Mouse (Mus musculus) midbrain, postnatal 0 days (tissue): ENCODE results near the gene Tango2. TPM values are rescaled to one million over a fixed set of nuclear protein-coding genes. Genes with fewer than 3 reads are reported as not detected.

Source experiments
- ATAC-seq: fragments of 200-750 bp; cut with Nextera tagmentation; 2 replicates; pipeline ENCODE4 v1.8.0; 2017; ENCODE audit warnings: moderate number of reproducible peaks, mild to moderate bottlenecking, moderate TSS enrichment, moderate library complexity; ENCODE audit not compliant: low FRiP score
- DNase-seq: peaks from one replicate; pipeline ENCODE4 v3.0.0-alpha.2; 2015; ENCODE audit warnings: low spot score
- H3K27ac ChIP-seq: fragments of 300-500 bp; sonication (generic); 2 replicates; pipeline ENCODE4 v1.5.1; 2014; ENCODE audit warnings: low read depth, mild to moderate bottlenecking, low read length, mixed read lengths
- H3K27me3 ChIP-seq: fragments of 300-500 bp; sonication (generic); 2 replicates; pipeline ENCODE4 v1.6.1; 2014; ENCODE audit warnings: low read length, control low read depth, mixed read lengths; ENCODE audit not compliant: insufficient read depth
- H3K36me3 ChIP-seq: fragments of 300-500 bp; sonication (generic); 2 replicates; pipeline ENCODE4 v1.6.1; 2014; ENCODE audit warnings: low read length, control low read depth, mixed read lengths; ENCODE audit not compliant: insufficient read depth
- H3K4me1 ChIP-seq: fragments of 300-500 bp; sonication (generic); 2 replicates; pipeline ENCODE4 v1.6.1; 2014; ENCODE audit warnings: mild to moderate bottlenecking, control low read depth, antibody characterized with exemption, low read length, mixed read lengths; ENCODE audit not compliant: insufficient read depth
- H3K4me2 ChIP-seq: fragments of 300-500 bp; sonication (generic); 2 replicates; pipeline ENCODE4 v1.6.1; 2014; ENCODE audit warnings: low read depth, mild to moderate bottlenecking, low read length, mixed read lengths; ENCODE audit not compliant: poor library complexity, severe bottlenecking
- H3K4me3 ChIP-seq: fragments of 300-500 bp; sonication (generic); 2 replicates; pipeline ENCODE4 v1.5.1; 2014; ENCODE audit warnings: low read depth, mild to moderate bottlenecking, low read length, moderate library complexity
- H3K9ac ChIP-seq: fragments of 300-500 bp; sonication (generic); replicated peaks from 2 replicates; pipeline ENCODE4 v1.6.1; 2014; ENCODE audit warnings: mild to moderate bottlenecking, low read length, moderate library complexity, mixed read lengths; ENCODE audit not compliant: poor library complexity, severe bottlenecking
- H3K9me3 ChIP-seq: fragments of 300-500 bp; sonication (generic); 2 replicates; pipeline ENCODE4 v1.6.1; 2016; ENCODE audit warnings: low read length, control low read depth
- CTCF ChIP-seq: IDR thresholded peaks from 2 replicates; pipeline ENCODE4 v1.5.1; 2016; ENCODE audit warnings: antibody characterized with exemption, mild to moderate bottlenecking
- WGBS: fragments of 180-500 bp; shearing (Covaris S2); extraction: QIAGEN DNeasy Blood & Tissue Kit; methylation state at CpG from one replicate; pipeline ENCODE4 v1.1.7; 2014; 5-methylcytosine and 5-hydroxymethylcytosine counted together
- polyA plus RNA-seq: library from polyadenylated mRNA; unstranded; fragments of >200 nt; fragmentation: Nextera tagmentation; extraction: Ambion mirVana; gene quantifications from 2 replicates; pipeline ENCODE4 v1.2.1, GENCODE M21; 2015
- total RNA-seq: library from RNA; depleted of rRNA; stranded (reverse); fragments of >200 nt; gene quantifications from 2 replicates; pipeline ENCODE4 v1.2.3, GENCODE M21; 2014

Gene Tango2
- total and polyA plus RNA-seq, 2 experiments from 2014 or later: 44.1 to 88.0 TPM

- Histone ChIP-seq H3K27me3 (no peaks in the 10 kb centered on the region), H3K4me1 (no peaks in the 10 kb centered on the region), H3K36me3 (peaks cover 3% of the 10 kb centered on the region; the same call in 1 of the 2 replicates), H3K4me2 (no peak overlapping the region), H3K27ac (no peak overlapping the region), H3K9ac (no peak overlapping the region), H3K9me3 (no peaks in the 10 kb centered on the region), H3K4me3 (no peak overlapping the region)
- DNase-seq (no peak), ATAC-seq (no peak)
- TF ChIP-seq CTCF: no peak
- WGBS: 98% methylated on average over 3 of the region's 3 CpGs
Measured at GRCm38 (mm10) chr16:18335981-18336380, 11.9 kb downstream of the Tango2 start.

GRCm38 (mm10) chr16:18333976-18334375 lies 13.9 kb downstream of the Tango2 start:
- no peak overlapping the region for H3K4me2 ChIP-seq
- WGBS: 84% methylated on average over 3 of the region's 3 CpGs
- H3K4me3 ChIP-seq: no peak overlapping the region
- DNase-seq (no peak), ATAC-seq (no peak)
- no peaks in the 10 kb centered on the region for H3K9me3 ChIP-seq
- H3K36me3 ChIP-seq: peaks cover 3% of the 10 kb centered on the region; the same call in 1 of the 2 replicates
- H3K4me1 ChIP-seq: no peaks in the 10 kb centered on the region
- H3K27me3 ChIP-seq: no peaks in the 10 kb centered on the region
- no peak overlapping the region for H3K27ac ChIP-seq
- no peak overlapping the region for H3K9ac ChIP-seq
- no peak for TF ChIP-seq CTCF

- no peak for TF ChIP-seq CTCF
- Histone ChIP-seq H3K9me3 (no peaks in the 10 kb centered on the region), H3K9ac (no peak overlapping the region), H3K27ac (no peak overlapping the region), H3K4me2 (no peak overlapping the region), H3K4me1 (no peaks in the 10 kb centered on the region), H3K4me3 (no peak overlapping the region), H3K36me3 (peaks cover 7% of the 10 kb centered on the region; the same call in 1 of the 2 replicates), H3K27me3 (no peaks in the 10 kb centered on the region)
- DNase-seq (no peak), ATAC-seq (no peak)
- WGBS: 68% methylated on average over 1 of the region's 1 CpGs
Measured at GRCm38 (mm10) chr16:18328524-18328923, 19.4 kb downstream of the Tango2 start.

- TF ChIP-seq CTCF: no peak
- Histone ChIP-seq H3K9ac (no peak overlapping the region), H3K4me1 (no peaks in the 10 kb centered on the region), H3K4me3 (no peak overlapping the region), H3K36me3 (peaks cover 13% of the 10 kb centered on the region; the same call in 1 of the 2 replicates), H3K27ac (no peak overlapping the region), H3K9me3 (no peaks in the 10 kb centered on the region), H3K4me2 (no peak overlapping the region), H3K27me3 (no peaks in the 10 kb centered on the region)
- WGBS: 93% methylated on average over 9 of the region's 9 CpGs
- DNase-seq (no peak), ATAC-seq (no peak)
Measured at GRCm38 (mm10) chr16:18327936-18328335, 20.0 kb downstream of the Tango2 start.

- DNase-seq (no peak), ATAC-seq (no peak)
- Histone ChIP-seq H3K36me3 (peaks cover 24% of the 10 kb centered on the region; the same call in 1 of the 2 replicates), H3K4me3 (no peak overlapping the region), H3K27me3 (no peaks in the 10 kb centered on the region), H3K27ac (no peak overlapping the region), H3K4me2 (no peak overlapping the region), H3K9ac (no peak overlapping the region), H3K9me3 (no peaks in the 10 kb centered on the region), H3K4me1 (no peaks in the 10 kb centered on the region)
- TF ChIP-seq CTCF: no peak
- WGBS: 75% methylated on average over 4 of the region's 4 CpGs
Measured at GRCm38 (mm10) chr16:18325741-18326140, 22.2 kb downstream of the Tango2 start.

GRCm38 (mm10) chr16:18324031-18324430 lies 23.9 kb downstream of the Tango2 start:
- Histone ChIP-seq H3K4me3 (no peak overlapping the region), H3K9me3 (no peaks in the 10 kb centered on the region), H3K4me2 (no peak overlapping the region), H3K27ac (no peak overlapping the region), H3K9ac (no peak overlapping the region), H3K36me3 (peaks cover 24% of the 10 kb centered on the region; the same call in 1 of the 2 replicates), H3K27me3 (no peaks in the 10 kb centered on the region), H3K4me1 (no peaks in the 10 kb centered on the region)
- WGBS: 80% methylated on average over 6 of the region's 6 CpGs
- no peak for TF ChIP-seq CTCF
- no peak for ATAC-seq
- no peak for DNase-seq
